Mouse (Mus musculus) heart, adult 2 months (tissue): Measurements from ENCODE around the gene P4hb. TPM values are rescaled to one million over a fixed set of nuclear protein-coding genes. Genes with fewer than 3 reads are reported as not detected.

Experiments
- DNase-seq, 2 experiments: peaks; one replicate each; pipeline ENCODE4 v3.0.0; 2021
- H3K27ac ChIP-seq: fragments of 200-600 bp; 2 replicates; pipeline ENCODE4 v1.8.1; 2022
- H3K27me3 ChIP-seq: fragments of 200-500 bp; 2 replicates; pipeline ENCODE4 v1.6.1; 2012; ENCODE audit warnings: mild to moderate bottlenecking, low read length, inconsistent platforms, mixed read lengths; ENCODE audit not compliant: control insufficient read depth, insufficient read depth
- H3K36me3 ChIP-seq: fragments of 200-500 bp; 2 replicates; pipeline ENCODE4 v1.6.1; 2012; ENCODE audit warnings: low read length, inconsistent platforms; ENCODE audit not compliant: control insufficient read depth, insufficient read depth
- H3K4me1 ChIP-seq: fragments of 200-500 bp; 2 replicates; pipeline ENCODE4 v1.6.1; 2011; ENCODE audit warnings: low read length; ENCODE audit not compliant: control insufficient read depth, insufficient read depth
- H3K4me3 ChIP-seq: fragments of 200-600 bp; 2 replicates; pipeline ENCODE4 v1.8.1; 2022
- H3K79me2 ChIP-seq: fragments of 200-500 bp; replicated peaks from 2 replicates; pipeline ENCODE4 v1.6.1; 2012; ENCODE audit warnings: mild to moderate bottlenecking, inconsistent platforms, low read length, moderate library complexity, mixed read lengths; ENCODE audit not compliant: control insufficient read depth, insufficient read depth
- H3K9ac ChIP-seq: fragments of 200-500 bp; 2 replicates; pipeline ENCODE4 v1.6.1; 2012; ENCODE audit warnings: low read depth, mild to moderate bottlenecking, control low read depth, inconsistent platforms, low read length, mixed read lengths
- CTCF ChIP-seq: fragments of 200-600 bp; IDR thresholded peaks from 2 replicates; pipeline ENCODE4 v1.8.1; 2022; ENCODE audit warnings: antibody characterized with exemption, mild to moderate bottlenecking, moderate library complexity
- EP300 ChIP-seq: fragments of 200-500 bp; IDR thresholded peaks from 2 replicates; pipeline ENCODE4 v1.6.1; 2011; ENCODE audit warnings: low read depth, low read length, control low read depth; ENCODE audit not compliant: insufficient read depth
- POLR2A ChIP-seq: fragments of 200-500 bp; IDR thresholded peaks from 2 replicates; pipeline ENCODE4 v1.6.1; 2011; ENCODE audit warnings: mild to moderate bottlenecking, low read depth, low read length, control low read depth; ENCODE audit not compliant: insufficient read depth
- WGBS: fragments of 180-500 bp; shearing (Covaris S2); methylation state at CpG from one replicate; pipeline ENCODE4 v1.1.7; 2018; 5-methylcytosine and 5-hydroxymethylcytosine counted together
- intact Hi-C: fragments of 180-260 bp; cut with DNase I; formaldehyde crosslinking; loops from one replicate; pipeline ENCODE4 v1.15.1; 2025
- polyA plus RNA-seq: library from polyadenylated mRNA; depleted of rRNA; stranded (reverse); fragments of >200 nt; gene quantifications from 2 replicates; pipeline ENCODE4 v1.2.3, GENCODE M21; 2012; rRNA removed
- total RNA-seq, 2 experiments: library from RNA; stranded (reverse); gene quantifications; 2 replicates each; pipeline ENCODE4 v1.2.3; 2021

The P4hb gene
- total and polyA plus RNA-seq, 3 experiments, result 115 to 246 (median 221) TPM

DNA sequence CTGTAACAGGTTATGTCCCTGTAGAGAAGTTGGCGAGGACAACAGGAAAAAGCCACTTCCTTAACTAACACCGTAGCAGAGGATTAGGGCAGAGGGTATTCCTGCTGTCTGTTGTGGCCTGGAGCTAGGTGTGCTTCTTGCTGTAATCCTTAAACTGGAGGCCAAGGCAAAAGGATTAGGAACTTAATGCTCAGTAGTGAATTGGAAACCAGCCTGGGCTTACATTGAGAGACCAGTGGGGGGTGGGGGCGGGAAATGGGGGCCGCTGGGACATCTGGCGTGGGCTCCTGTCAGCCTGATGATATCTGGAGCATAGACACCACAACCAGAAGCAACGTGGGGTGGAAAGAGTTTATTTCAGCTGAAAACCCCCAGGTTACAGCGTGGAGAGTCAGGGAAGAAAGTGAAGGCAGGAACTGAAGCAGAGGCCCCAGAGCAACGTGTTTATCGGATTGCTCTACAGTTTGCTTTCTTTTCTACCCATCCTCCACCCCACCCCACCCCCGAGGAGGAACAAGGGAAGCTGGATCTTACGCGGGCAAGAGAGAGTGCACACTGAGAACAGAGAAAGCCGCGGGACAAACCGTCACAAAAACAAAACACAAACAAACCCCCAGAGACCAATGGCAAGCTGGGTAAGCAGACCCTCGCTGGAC is 62.5 kb downstream of the P4hb start:
- no peak for DNase-seq
- H3K4me3 ChIP-seq, result peak overlapping the region; percentile 22
- H3K27me3 ChIP-seq, result no peaks in the 10 kb centered on the region
- WGBS, result 15% methylated on average over 16 of the region's 16 CpGs
- no peaks in the 10 kb centered on the region for H3K36me3 ChIP-seq
- no peak overlapping the region for H3K27ac ChIP-seq
- H3K9ac ChIP-seq, result peak overlapping the region; percentile 54
- intact Hi-C loops, result loop anchor here (10.0 kb wide), 1 partner anchor 264 kb away; no protein-coding TSS in a partner anchor
- TF ChIP-seq EP300, result no peak
- TF ChIP-seq CTCF, result no peak
- no peak for TF ChIP-seq POLR2A
- H3K4me1 ChIP-seq, result peaks cover 2% of the 10 kb centered on the region; the same call in 1 of the 2 replicates
- no peaks in the 10 kb centered on the region for H3K79me2 ChIP-seq

Other genes starting within 250 kb of the P4hb start
Only the 30 nearest of the 34 such genes appear.
- gene Faap100, start 194.5 kb downstream of the P4hb start, total RNA-seq, result 10 to 100 TPM; 13.0 to 13.4 TPM
- gene Faap100, start 194.5 kb downstream of the P4hb start, polyA plus RNA-seq, result 25.8 and 27.3 TPM in 2 replicates
- 10 to 100 TPM; 54.8 to 58.4 TPM for gene Nploc4, start 135.5 kb downstream of the P4hb start, total RNA-seq
- gene Nploc4, start 135.5 kb downstream of the P4hb start, polyA plus RNA-seq, result 36.6 and 55.4 TPM in 2 replicates
- 1 to 10 TPM in 1 of 2 experiments, under 1 TPM in 1; 0.42 to 1.5 TPM for gene Tspan10, start 130.6 kb downstream of the P4hb start, total RNA-seq
- gene Tspan10, start 130.6 kb downstream of the P4hb start, polyA plus RNA-seq, result 0.09 and 0.41 TPM in 2 replicates
- gene Pde6g, start 119.8 kb downstream of the P4hb start, total RNA-seq, result under 1 TPM; 0.52 to 0.76 TPM
- gene Pde6g, start 119.8 kb downstream of the P4hb start, polyA plus RNA-seq, result 0.53 and 1.3 TPM in 2 replicates
- 10 to 100 TPM; 57.4 to 61.6 TPM for gene Oxld1, start 115.2 kb downstream of the P4hb start, total RNA-seq
- gene Oxld1, start 115.2 kb downstream of the P4hb start, polyA plus RNA-seq, result 52.0 and 59.4 TPM in 2 replicates
- gene Ccdc137, start 115.1 kb downstream of the P4hb start, total RNA-seq, result 1 to 10 TPM; 5.8 to 6.0 TPM
- 6.7 and 11.7 TPM in 2 replicates for gene Ccdc137, start 115.1 kb downstream of the P4hb start, polyA plus RNA-seq
- gene Arl16, start 105.6 kb downstream of the P4hb start, total RNA-seq, result 10 to 100 TPM in 1 of 2 experiments, 1 to 10 TPM in 1; 9.1 to 10.8 TPM
- gene Arl16, start 105.6 kb downstream of the P4hb start, polyA plus RNA-seq, result 13.6 and 17.1 TPM in 2 replicates
- 100 to 1,000 TPM; 207 to 232 TPM for gene Mrpl12, start 88.6 kb downstream of the P4hb start, total RNA-seq
- gene Mrpl12, start 88.6 kb downstream of the P4hb start, polyA plus RNA-seq, result 199 and 200 TPM in 2 replicates
- gene Slc25a10, start 81.4 kb downstream of the P4hb start, total RNA-seq, result 10 to 100 TPM; 14.1 to 14.6 TPM
- gene Slc25a10, start 81.4 kb downstream of the P4hb start, polyA plus RNA-seq, result 32.6 and 40.9 TPM in 2 replicates
- gene Gcgr, start 42.6 kb downstream of the P4hb start, total RNA-seq, result under 1 TPM; 0.68 to 0.73 TPM
- 2.1 and 2.3 TPM in 2 replicates for gene Gcgr, start 42.6 kb downstream of the P4hb start, polyA plus RNA-seq
- gene Mcrip1, start 23.5 kb downstream of the P4hb start, total RNA-seq, result 10 to 100 TPM; 38.5 to 43.9 TPM
- gene Mcrip1, start 23.5 kb downstream of the P4hb start, polyA plus RNA-seq, result 84.9 and 97.4 TPM in 2 replicates
- gene Ppp1r27, start 22.1 kb downstream of the P4hb start, total RNA-seq, result under 1 TPM in 1 of 2 experiments, not detected in 1; 0.34 TPM
- 0.64 and 0.96 TPM in 2 replicates for gene Ppp1r27, start 22.1 kb downstream of the P4hb start, polyA plus RNA-seq
- 100 to 1,000 TPM; 139 to 144 TPM for gene Arhgdia, start 8.4 kb upstream of the P4hb start, total RNA-seq
- gene Arhgdia, start 8.4 kb upstream of the P4hb start, polyA plus RNA-seq, result 245 and 257 TPM in 2 replicates
- gene Alyref, start 25.1 kb upstream of the P4hb start, total RNA-seq, result 10 to 100 TPM; 48.7 to 52.0 TPM
- gene Alyref, start 25.1 kb upstream of the P4hb start, polyA plus RNA-seq, result 13.6 and 15.6 TPM in 2 replicates
- 10 to 100 TPM; 79.9 to 89.0 TPM for gene Anapc11, start 25.2 kb upstream of the P4hb start, total RNA-seq
- gene Anapc11, start 25.2 kb upstream of the P4hb start, polyA plus RNA-seq, result 87.8 and 105 TPM in 2 replicates
- gene Npb, start 35.2 kb upstream of the P4hb start, total RNA-seq, result not detected
- not detected in 2 replicates for gene Npb, start 35.2 kb upstream of the P4hb start, polyA plus RNA-seq
- 10 to 100 TPM; 51.8 to 55.6 TPM for gene Pcyt2, start 44.7 kb upstream of the P4hb start, total RNA-seq
- gene Pcyt2, start 44.7 kb upstream of the P4hb start, polyA plus RNA-seq, result 111 and 125 TPM in 2 replicates
- gene Sirt7, start 52.0 kb upstream of the P4hb start, total RNA-seq, result 1 to 10 TPM; 7.0 to 7.4 TPM
- gene Sirt7, start 52.0 kb upstream of the P4hb start, polyA plus RNA-seq, result 23.7 and 25.9 TPM in 2 replicates
- 10 to 100 TPM; 35.7 to 45.2 TPM for gene Mafg, start 60.3 kb upstream of the P4hb start, total RNA-seq
- 32.8 and 37.2 TPM in 2 replicates for gene Mafg, start 60.3 kb upstream of the P4hb start, polyA plus RNA-seq
- gene Pycr1, start 70.5 kb upstream of the P4hb start, total RNA-seq, result 1 to 10 TPM in 1 of 2 experiments, under 1 TPM in 1; 0.81 to 1.2 TPM
- 3.9 and 4.9 TPM in 2 replicates for gene Pycr1, start 70.5 kb upstream of the P4hb start, polyA plus RNA-seq
- gene Myadml2, start 74.9 kb upstream of the P4hb start, total RNA-seq, result 10 to 100 TPM; 77.6 to 87.3 TPM
- gene Myadml2, start 74.9 kb upstream of the P4hb start, polyA plus RNA-seq, result 55.1 and 68.3 TPM in 2 replicates
- gene Notum, start 87.9 kb upstream of the P4hb start, total RNA-seq, result under 1 TPM in 1 of 2 experiments, not detected in 1; 0.23 TPM
- gene Notum, start 87.9 kb upstream of the P4hb start, polyA plus RNA-seq, result 0.18 and 0.35 TPM in 2 replicates
- 10 to 100 TPM; 35.2 to 38.3 TPM for gene Aspscr1, start 99.7 kb upstream of the P4hb start, total RNA-seq
- 38.4 and 38.6 TPM in 2 replicates for gene Aspscr1, start 99.7 kb upstream of the P4hb start, polyA plus RNA-seq
- 10 to 100 TPM; 26.4 to 34.2 TPM for gene Cenpx, start 140.5 kb upstream of the P4hb start, total RNA-seq
- gene Cenpx, start 140.5 kb upstream of the P4hb start, polyA plus RNA-seq, result 51.4 and 53.0 TPM in 2 replicates
- gene Lrrc45, start 140.7 kb upstream of the P4hb start, total RNA-seq, result 1 to 10 TPM; 4.2 to 4.5 TPM
- 12.5 and 12.7 TPM in 2 replicates for gene Lrrc45, start 140.7 kb upstream of the P4hb start, polyA plus RNA-seq
- gene Rac3, start 148.2 kb upstream of the P4hb start, total RNA-seq, result under 1 TPM; 0.70 to 0.99 TPM
- 3.3 and 4.6 TPM in 2 replicates for gene Rac3, start 148.2 kb upstream of the P4hb start, polyA plus RNA-seq
- 10 to 100 TPM; 12.1 to 12.9 TPM for gene Dcxr, start 154.0 kb upstream of the P4hb start, total RNA-seq
- 32.0 and 35.5 TPM in 2 replicates for gene Dcxr, start 154.0 kb upstream of the P4hb start, polyA plus RNA-seq
- 10 to 100 TPM; 17.7 to 19.4 TPM for gene Cbr2, start 158.9 kb upstream of the P4hb start, total RNA-seq
- 42.3 and 379 TPM in 2 replicates for gene Cbr2, start 158.9 kb upstream of the P4hb start, polyA plus RNA-seq
- 10 to 100 TPM; 24.5 to 31.4 TPM for gene Hmga1b, start 189.5 kb upstream of the P4hb start, total RNA-seq
- 0.57 and 1.4 TPM in 2 replicates for gene Hmga1b, start 189.5 kb upstream of the P4hb start, polyA plus RNA-seq
- 10 to 100 TPM; 11.9 to 12.5 TPM for gene Rfng, start 211.0 kb upstream of the P4hb start, total RNA-seq
- gene Rfng, start 211.0 kb upstream of the P4hb start, polyA plus RNA-seq, result 28.6 and 30.0 TPM in 2 replicates